Mouse (Mus musculus): ENCODE measurements around the gene Secisbp2l.

GRCm38 (mm10) chr2:125784392-125784791 lies 1.7 kb upstream of the Secisbp2l start:
- no peak for TF ChIP-seq CTCF (IDR thresholded peaks at IDR 0.05; ENCODE audit: low read depth)
- no peak for TF ChIP-seq EP300 (IDR thresholded peaks at IDR 0.05; ENCODE audit: low read depth)
